In genomic region chr9:105857773-105858172, GRCm38 (mm10) we compare ENCODE assay signal across 8 mouse cellular contexts. TPM values are rescaled to one million over a fixed set of nuclear protein-coding genes. Genes with fewer than 3 reads are reported as not detected.
DNase-seq lines count a peak whose midpoint lies in the region; ATAC-seq and TF ChIP-seq lines count a peak whose summit lies in the region.
"Had no signal": no experiment of that assay in that cellular context is flagged by ENCODE, and none has a peak within 500 bp of the region (broad histone marks: within the 10 kb centered on the region; RNA-seq: fewer than 3 reads in every experiment).

No protein-coding gene starts in this region.

- no peak overlapping the region for H3K4me3 ChIP-seq in heart, postnatal 0 days (ENCODE audit: low read depth, low read length)
- H3K4me3 ChIP-seq: liver, embryonic 13.5 days had no signal

- H3K4me2 ChIP-seq in heart, postnatal 0 days (ENCODE audit: low read depth, low read length), result no peak overlapping the region
- H3K4me2 ChIP-seq: liver, embryonic 13.5 days had no signal

- H3K9ac ChIP-seq in heart, postnatal 0 days (replicated peaks; ENCODE audit: low read depth, low read length), result no peak overlapping the region
- H3K9ac ChIP-seq: liver, embryonic 13.5 days had no signal

- TF ChIP-seq CTCF in heart, postnatal 0 days (IDR thresholded peaks at IDR 0.05; ENCODE audit: low read depth), result peak; percentile 89

- no peak overlapping the region for H3K27ac ChIP-seq in heart, postnatal 0 days (ENCODE audit: low read depth)
- H3K27ac ChIP-seq: liver, embryonic 13.5 days had no signal

- no peak for TF ChIP-seq EP300 in heart, postnatal 0 days (IDR thresholded peaks at IDR 0.05; ENCODE audit: low read depth)

- H3K36me3 ChIP-seq in heart, postnatal 0 days (replicated peaks; ENCODE audit: control insufficient read depth, insufficient read depth, low read length), result no peaks in the 10 kb centered on the region
- H3K36me3 ChIP-seq: liver, embryonic 13.5 days had no signal

- H3K27me3 ChIP-seq in heart, postnatal 0 days (ENCODE audit: control insufficient read depth, insufficient read depth, low read length), result no peaks in the 10 kb centered on the region
- H3K27me3 ChIP-seq: liver, embryonic 13.5 days had no signal

- peak; percentile 93 for DNase-seq in ES-CJ7 (ENCODE audit: low read depth, low spot score)
- peak; percentile 85 for DNase-seq in adrenal gland, postnatal 10 days
- peak; percentile 70 for DNase-seq in embryo, embryonic 9.5 days (ENCODE audit: extremely low spot score)
- peak; percentile 63 for DNase-seq in heart, postnatal 0 days (ENCODE audit: low spot score)
- peak; percentile 31 for DNase-seq in layer of hippocampus, adult 9-11 months
- DNase-seq in lung, postnatal 25 days (ENCODE audit: low spot score), result peak; percentile 45
- peak; percentile 69 for DNase-seq in right cerebral cortex, postnatal 14 days
- DNase-seq: liver, embryonic 13.5 days had no signal

- peak; percentile 33; the same call in 1 of the 2 replicates for ATAC-seq in heart, postnatal 0 days (ENCODE audit: insufficient read depth, low read depth)

- H3K9me3 ChIP-seq in heart, postnatal 0 days (replicated peaks; ENCODE audit: control insufficient read depth, low read length), result no peaks in the 10 kb centered on the region
- H3K9me3 ChIP-seq: liver, embryonic 13.5 days had no signal

- H3K4me1 ChIP-seq in heart, postnatal 0 days (ENCODE audit: control insufficient read depth, insufficient read depth), result no peaks in the 10 kb centered on the region
- H3K4me1 ChIP-seq: liver, embryonic 13.5 days had no signal

- WGBS in heart, postnatal 0 days, result 12% methylated on average over 6 of the region's 6 CpGs

RNA-seq across cellular contexts. Expression of gene Col6a6, which starts 29.8 kb away (rescaled TPM):
- 10 to 100 TPM in 1 of 2 experiments, 1 to 10 TPM in 1; 9.3 to 11.5 TPM for total RNA-seq in adrenal gland, postnatal 10 days (2021)
- total RNA-seq in heart, postnatal 0 days (2014; rRNA removed; ENCODE audit: low replicate concordance), result 3.7 and 5.4 TPM in 2 replicates
- polyA plus RNA-seq in heart, postnatal 0 days (2015; fragmentation: Nextera tagmentation; extraction: Ambion mirVana), result 1.5 and 1.7 TPM in 2 replicates

Comparison
In these comparisons a context has a peak if more than half of its experiments do, and no peak if none do; other contexts are left out.
1. DNase-seq: peak in every context shown above with its lines; median percentile 93 in ES-CJ7; 85 in adrenal gland, postnatal 10 days; 70 in embryo, embryonic 9.5 days; 69 in right cerebral cortex, postnatal 14 days; 63 in heart, postnatal 0 days; 45 in lung, postnatal 25 days; 31 in layer of hippocampus, adult 9-11 months.